Mouse (Mus musculus) midbrain, postnatal 0 days (tissue): ENCODE results near the gene Nupr1l. TPM values are rescaled to one million over a fixed set of nuclear protein-coding genes. Genes with fewer than 3 reads are reported as not detected.
"Not testable (repeated sequence)": the region's sequence is repeated elsewhere in the genome, so short reads cannot be mapped to it uniquely, and the experiment has no call there.

Source experiments
- ATAC-seq: fragments of 200-750 bp; cut with Nextera tagmentation; 2 replicates; pipeline ENCODE4 v1.8.0; 2017; ENCODE audit warnings: moderate number of reproducible peaks, mild to moderate bottlenecking, moderate TSS enrichment, moderate library complexity; ENCODE audit not compliant: low FRiP score
- DNase-seq: peaks from one replicate; pipeline ENCODE4 v3.0.0-alpha.2; 2015; ENCODE audit warnings: low spot score
- H3K27ac ChIP-seq: fragments of 300-500 bp; sonication (generic); 2 replicates; pipeline ENCODE4 v1.5.1; 2014; ENCODE audit warnings: low read depth, mild to moderate bottlenecking, low read length, mixed read lengths
- H3K27me3 ChIP-seq: fragments of 300-500 bp; sonication (generic); 2 replicates; pipeline ENCODE4 v1.6.1; 2014; ENCODE audit warnings: low read length, control low read depth, mixed read lengths; ENCODE audit not compliant: insufficient read depth
- H3K36me3 ChIP-seq: fragments of 300-500 bp; sonication (generic); 2 replicates; pipeline ENCODE4 v1.6.1; 2014; ENCODE audit warnings: low read length, control low read depth, mixed read lengths; ENCODE audit not compliant: insufficient read depth
- H3K4me1 ChIP-seq: fragments of 300-500 bp; sonication (generic); 2 replicates; pipeline ENCODE4 v1.6.1; 2014; ENCODE audit warnings: mild to moderate bottlenecking, control low read depth, antibody characterized with exemption, low read length, mixed read lengths; ENCODE audit not compliant: insufficient read depth
- H3K4me2 ChIP-seq: fragments of 300-500 bp; sonication (generic); 2 replicates; pipeline ENCODE4 v1.6.1; 2014; ENCODE audit warnings: low read depth, mild to moderate bottlenecking, low read length, mixed read lengths; ENCODE audit not compliant: poor library complexity, severe bottlenecking
- H3K4me3 ChIP-seq: fragments of 300-500 bp; sonication (generic); 2 replicates; pipeline ENCODE4 v1.5.1; 2014; ENCODE audit warnings: low read depth, mild to moderate bottlenecking, low read length, moderate library complexity
- H3K9ac ChIP-seq: fragments of 300-500 bp; sonication (generic); replicated peaks from 2 replicates; pipeline ENCODE4 v1.6.1; 2014; ENCODE audit warnings: mild to moderate bottlenecking, low read length, moderate library complexity, mixed read lengths; ENCODE audit not compliant: poor library complexity, severe bottlenecking
- H3K9me3 ChIP-seq: fragments of 300-500 bp; sonication (generic); 2 replicates; pipeline ENCODE4 v1.6.1; 2016; ENCODE audit warnings: low read length, control low read depth
- CTCF ChIP-seq: IDR thresholded peaks from 2 replicates; pipeline ENCODE4 v1.5.1; 2016; ENCODE audit warnings: antibody characterized with exemption, mild to moderate bottlenecking
- WGBS: fragments of 180-500 bp; shearing (Covaris S2); extraction: QIAGEN DNeasy Blood & Tissue Kit; methylation state at CpG from one replicate; pipeline ENCODE4 v1.1.7; 2014; 5-methylcytosine and 5-hydroxymethylcytosine counted together
- polyA plus RNA-seq: library from polyadenylated mRNA; unstranded; fragments of >200 nt; fragmentation: Nextera tagmentation; extraction: Ambion mirVana; gene quantifications from 2 replicates; pipeline ENCODE4 v1.2.1, GENCODE M21; 2015
- total RNA-seq: library from RNA; depleted of rRNA; stranded (reverse); fragments of >200 nt; gene quantifications from 2 replicates; pipeline ENCODE4 v1.2.3, GENCODE M21; 2014

The Nupr1l gene
- total and polyA plus RNA-seq, 2 experiments from 2014 or later, result 1.9 to 5.2 TPM

DNA sequence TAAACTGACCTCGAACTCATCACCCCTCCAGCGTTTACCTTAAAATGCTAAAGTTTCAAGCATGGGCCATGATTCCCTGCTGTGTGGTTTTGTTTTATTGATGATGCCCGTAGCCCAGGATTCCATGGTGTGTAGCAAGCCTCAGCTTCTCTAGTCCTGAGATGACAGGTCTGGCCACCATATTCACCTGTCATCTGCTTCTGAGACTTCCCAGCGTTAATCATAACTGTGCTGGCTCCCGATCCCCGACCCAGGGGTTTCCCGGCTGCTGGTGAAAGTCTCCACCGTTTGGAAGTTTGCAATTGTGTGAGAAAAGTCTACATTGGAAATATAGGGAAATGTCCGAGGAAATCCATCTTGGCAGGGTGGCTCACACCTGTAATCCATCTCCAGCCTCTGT, 807 bp downstream of the Nupr1l start:
- no peak for DNase-seq
- Histone ChIP-seq H3K4me3 (peak overlapping the region; percentile 62), H3K9ac (peak overlapping the region; percentile 91), H3K9me3 (no peaks in the 10 kb centered on the region), H3K27me3 (no peaks in the 10 kb centered on the region), H3K36me3 (no peaks in the 10 kb centered on the region), H3K4me2 (peak overlapping the region; percentile 82), H3K4me1 (peaks cover 3% of the 10 kb centered on the region; the same call in 1 of the 2 replicates), H3K27ac (peak overlapping the region; percentile 91)
- no peak for ATAC-seq
- 73% methylated on average over 9 of the region's 9 CpGs for WGBS
- TF ChIP-seq CTCF, result no peak

DNA sequence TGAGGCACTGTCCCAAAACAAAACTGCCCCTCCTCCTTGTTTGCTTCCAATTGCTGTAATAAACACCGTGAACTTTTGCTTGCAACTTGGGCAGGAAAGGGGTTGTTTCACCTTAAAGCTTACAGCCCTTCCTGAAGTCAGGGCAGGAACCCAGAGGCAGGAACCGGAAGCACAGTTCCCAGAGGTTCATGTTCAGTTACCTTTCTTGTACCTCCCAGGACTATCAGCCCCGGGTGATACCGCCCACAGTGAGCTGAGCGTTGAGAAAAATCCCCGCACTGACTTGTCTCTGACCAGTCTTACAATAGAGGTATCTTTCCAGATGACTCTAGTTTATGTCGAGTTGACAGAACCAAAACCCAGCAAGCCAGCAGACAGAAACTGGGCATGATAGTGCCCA, 1.3 kb downstream of the Nupr1l start:
- no peak overlapping the region for H3K4me3 ChIP-seq
- H3K4me2 ChIP-seq, result no peak overlapping the region
- 85% methylated on average over 7 of the region's 7 CpGs for WGBS
- no peak for TF ChIP-seq CTCF
- H3K36me3 ChIP-seq, result no peaks in the 10 kb centered on the region
- no peak overlapping the region for H3K27ac ChIP-seq
- no peaks in the 10 kb centered on the region for H3K9me3 ChIP-seq
- no peak for ATAC-seq
- peaks cover 3% of the 10 kb centered on the region; the same call in 1 of the 2 replicates for H3K4me1 ChIP-seq
- H3K9ac ChIP-seq, result no peak overlapping the region
- DNase-seq, result no peak
- H3K27me3 ChIP-seq, result no peaks in the 10 kb centered on the region

DNA sequence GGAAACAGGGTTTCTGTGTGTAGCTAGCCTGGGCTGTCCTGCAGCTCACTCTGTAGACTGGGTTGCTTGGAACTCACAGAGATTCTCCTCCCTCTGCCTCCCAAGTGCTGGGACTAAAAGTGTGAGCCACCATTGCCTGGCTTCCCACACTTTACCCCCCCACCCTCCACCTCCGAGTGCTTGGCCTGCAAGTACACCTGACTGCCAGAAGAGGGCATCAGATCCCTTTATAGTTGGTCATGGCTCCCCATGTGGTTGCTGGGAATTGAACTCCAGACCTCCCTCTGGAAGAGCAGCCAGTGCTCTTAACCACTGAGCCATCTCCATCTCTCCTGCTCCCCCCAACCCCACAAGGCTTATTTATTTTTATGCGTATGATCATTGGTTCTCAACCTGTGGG, 5.7 kb downstream of the Nupr1l start:
- H3K4me3 ChIP-seq, result no peak overlapping the region
- H3K27me3 ChIP-seq, result no peaks in the 10 kb centered on the region
- H3K27ac ChIP-seq, result no peak overlapping the region
- ATAC-seq (no peak), DNase-seq (no peak)
- no peaks in the 10 kb centered on the region for H3K36me3 ChIP-seq
- no peak overlapping the region for H3K4me2 ChIP-seq
- no peak overlapping the region for H3K9ac ChIP-seq
- WGBS, result 21% methylated on average over 2 of the region's 2 CpGs
- peak; percentile 60 for TF ChIP-seq CTCF
- H3K9me3 ChIP-seq, result no peaks in the 10 kb centered on the region
- H3K4me1 ChIP-seq, result peaks cover 3% of the 10 kb centered on the region; the same call in 1 of the 2 replicates

DNA sequence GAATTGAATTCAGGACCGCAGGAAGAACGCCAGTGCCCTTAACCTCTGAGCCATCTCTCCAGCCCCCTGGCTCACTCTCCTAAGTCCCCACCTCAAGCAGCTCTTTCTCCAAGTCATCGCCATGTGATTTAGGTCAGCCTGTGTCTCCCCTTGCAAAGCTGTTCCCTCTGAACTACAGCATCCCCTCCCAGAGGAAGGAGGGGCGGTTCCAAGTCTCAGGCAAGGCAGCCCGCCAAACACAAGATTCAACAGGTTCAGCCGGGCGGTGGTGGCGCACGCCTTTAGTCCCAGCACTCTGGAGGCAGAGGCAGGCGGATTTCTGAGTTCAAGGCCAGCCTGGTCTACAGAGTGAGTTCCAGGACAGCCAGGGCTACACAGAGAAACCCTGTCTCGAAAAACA, 7.2 kb downstream of the Nupr1l start:
- not testable (repeated sequence) for H3K27me3 ChIP-seq, H3K9me3 ChIP-seq, H3K4me2 ChIP-seq, DNase-seq, H3K27ac ChIP-seq, ATAC-seq, H3K36me3 ChIP-seq, H3K4me1 ChIP-seq, H3K4me3 ChIP-seq, H3K9ac ChIP-seq
- WGBS, result 87% methylated on average over 11 of the region's 11 CpGs

DNA sequence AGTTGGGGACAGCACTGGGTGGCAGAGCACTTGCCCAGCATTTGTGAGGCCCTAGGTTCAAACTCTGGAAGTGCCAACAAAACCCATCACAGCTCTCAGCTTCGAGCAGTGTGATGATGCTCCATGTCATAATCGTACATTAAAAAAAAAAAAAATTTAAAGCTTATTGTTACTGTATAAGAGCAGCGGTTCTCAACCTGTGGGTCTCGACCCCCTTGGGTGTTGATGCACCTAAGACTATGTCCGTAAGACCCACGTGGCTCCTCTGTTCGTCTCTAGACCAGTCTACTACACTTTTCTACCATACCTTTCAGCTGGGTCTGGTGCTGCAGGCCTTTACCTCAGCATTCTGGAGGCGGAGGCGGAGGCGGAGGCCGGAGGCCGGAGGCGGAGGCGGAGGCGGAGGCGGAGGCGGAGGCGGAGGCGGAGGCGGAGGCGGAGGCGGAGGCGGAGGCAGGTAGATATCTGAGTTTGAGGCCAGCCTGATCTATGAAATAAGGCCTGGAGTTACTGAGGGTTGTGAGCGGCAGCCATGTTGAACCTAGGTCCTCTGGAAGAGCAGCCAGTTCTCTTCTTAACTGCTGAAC, 9.8 kb downstream of the Nupr1l start:
- Histone ChIP-seq H3K27me3 (no peaks in the 10 kb centered on the region), H3K9ac (no peak overlapping the region), H3K36me3 (no peaks in the 10 kb centered on the region), H3K4me1 (no peaks in the 10 kb centered on the region), H3K4me2 (no peak overlapping the region), H3K4me3 (no peak overlapping the region), H3K9me3 (no peaks in the 10 kb centered on the region), H3K27ac (no peak overlapping the region)
- TF ChIP-seq CTCF, result no peak
- DNase-seq (no peak), ATAC-seq (no peak)
- WGBS, result 89% methylated on average over 24 of the region's 24 CpGs

DNA sequence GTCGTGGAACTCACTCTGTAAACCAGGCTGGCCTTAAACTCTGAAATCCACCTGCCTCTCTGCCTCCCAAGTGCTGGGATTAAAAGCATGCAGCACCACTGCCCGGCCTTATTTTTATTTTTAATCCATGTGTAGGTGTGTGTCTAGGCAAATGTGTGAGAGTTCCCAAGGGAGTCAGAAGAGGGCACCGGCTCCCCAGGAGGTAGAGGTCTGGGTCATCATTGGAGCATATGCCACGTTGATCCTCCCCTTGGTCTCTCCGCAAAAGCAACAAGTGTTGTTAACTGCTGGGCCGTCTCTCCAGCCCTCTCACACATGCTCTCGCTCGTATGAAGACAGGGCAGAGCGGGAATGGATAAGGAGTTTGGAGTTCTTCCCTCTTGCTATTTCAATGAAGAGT, 10.4 kb downstream of the Nupr1l start:
- Histone ChIP-seq H3K27ac (no peak overlapping the region), H3K36me3 (no peaks in the 10 kb centered on the region), H3K4me3 (no peak overlapping the region), H3K4me2 (no peak overlapping the region), H3K4me1 (no peaks in the 10 kb centered on the region), H3K9ac (no peak overlapping the region), H3K27me3 (no peaks in the 10 kb centered on the region), H3K9me3 (no peaks in the 10 kb centered on the region)
- ATAC-seq, result no peak
- 83% methylated on average over 9 of the region's 9 CpGs for WGBS
- no peak for TF ChIP-seq CTCF
- no peak for DNase-seq
